Mouse (Mus musculus): ENCODE results near the gene Mrtfa. TPM values are rescaled to one million over a fixed set of nuclear protein-coding genes. Genes with fewer than 3 reads are reported as not detected.

Mrtfa gene
- polyA plus RNA-seq, 1 experiment from 2014 or later = 28.3 TPM

DNA sequence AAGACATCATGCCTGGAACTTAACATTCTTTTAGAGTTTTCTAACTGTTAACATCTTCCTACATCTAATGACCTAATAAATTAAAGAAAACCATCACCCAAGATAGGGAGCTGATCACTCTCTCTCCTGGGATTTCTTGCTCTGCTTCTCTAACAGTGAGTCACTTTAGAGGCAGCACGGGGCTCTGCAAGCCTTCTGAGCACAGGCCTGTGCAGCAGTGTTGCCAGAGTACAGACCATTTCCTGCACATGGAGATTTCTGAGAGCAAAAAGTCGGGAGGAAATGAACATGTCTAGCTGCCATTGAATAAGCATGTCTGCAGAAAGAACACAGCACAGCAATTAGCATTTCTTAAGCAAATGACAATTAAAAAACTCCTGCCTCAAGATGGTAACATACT is 116.8 kb downstream of the Mrtfa start:
- Histone ChIP-seq H3K9ac (replicated peaks; ENCODE audit: low read depth, low read length) (no peak overlapping the region), H3K9me3 (ENCODE audit: control insufficient read depth, low read length) (0 out of 2 replicates have a peak, but pooled peaks cover 2% of the 10 kb centered on the region), H3K27me3 (replicated peaks; ENCODE audit: control insufficient read depth, insufficient read depth, low read length) (no peaks in the 10 kb centered on the region), H3K4me1 (replicated peaks; ENCODE audit: control insufficient read depth, insufficient read depth, low read length) (no peaks in the 10 kb centered on the region), H3K4me3 (replicated peaks; ENCODE audit: low read length) (no peak overlapping the region), H3K27ac (ENCODE audit: low read length) (no peak overlapping the region), H3K36me3 (ENCODE audit: control insufficient read depth, insufficient read depth) (no peaks in the 10 kb centered on the region), H3K4me2 (ENCODE audit: low read length) (no peak overlapping the region)
- WGBS = 71% methylated on average over 2 of the region's 2 CpGs
- ATAC-seq = no peak

DNA sequence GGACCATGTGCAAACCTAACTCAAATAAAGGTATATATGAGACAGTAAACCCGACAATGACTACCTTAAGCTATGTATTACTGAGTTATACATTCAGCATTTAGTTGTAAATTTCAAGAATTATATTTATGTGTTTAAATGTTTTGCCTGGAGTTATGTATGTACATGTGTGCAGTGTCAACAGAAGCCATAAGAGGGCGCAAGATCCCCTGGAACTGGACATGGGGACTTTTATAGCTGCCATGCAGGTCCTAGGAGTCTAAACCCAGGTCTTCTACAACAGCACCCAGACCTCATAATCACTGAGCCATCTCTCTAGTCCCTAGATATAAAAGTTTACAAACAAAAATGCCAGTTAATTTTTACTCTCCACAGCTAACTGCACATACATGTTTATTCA is 117.8 kb downstream of the Mrtfa start:
- Histone ChIP-seq H3K4me2 (ENCODE audit: low read length) (no peak overlapping the region), H3K4me3 (replicated peaks; ENCODE audit: low read length) (no peak overlapping the region), H3K4me1 (replicated peaks; ENCODE audit: control insufficient read depth, insufficient read depth, low read length) (no peaks in the 10 kb centered on the region), H3K36me3 (ENCODE audit: control insufficient read depth, insufficient read depth) (no peaks in the 10 kb centered on the region), H3K9me3 (ENCODE audit: control insufficient read depth, low read length) (0 out of 2 replicates have a peak, but pooled peaks cover 2% of the 10 kb centered on the region), H3K9ac (replicated peaks; ENCODE audit: low read depth, low read length) (no peak overlapping the region), H3K27ac (ENCODE audit: low read length) (no peak overlapping the region), H3K27me3 (replicated peaks; ENCODE audit: control insufficient read depth, insufficient read depth, low read length) (no peaks in the 10 kb centered on the region)
- 73% methylated on average over 2 of the region's 2 CpGs for WGBS
- ATAC-seq = no peak

DNA sequence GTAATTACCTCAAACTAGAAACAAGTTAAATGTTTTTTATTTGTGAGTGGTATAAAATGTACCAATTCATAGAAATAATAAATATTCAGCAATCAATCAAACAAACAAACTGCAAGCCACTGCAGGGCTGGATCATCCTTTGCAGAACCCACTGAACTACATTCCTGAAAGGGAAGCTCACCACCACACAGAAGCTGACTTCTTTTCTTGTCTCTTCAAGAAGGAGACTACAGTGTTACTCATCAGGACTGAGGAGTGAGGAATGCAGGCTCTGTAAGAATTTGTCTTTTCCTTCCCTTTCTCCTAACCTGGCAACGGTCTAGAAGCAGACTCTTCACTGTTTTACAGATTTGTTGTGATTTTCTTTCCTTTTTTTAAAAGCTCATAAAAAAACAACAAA is 120.1 kb downstream of the Mrtfa start:
- no peaks in the 10 kb centered on the region for H3K27me3 ChIP-seq (replicated peaks; ENCODE audit: control insufficient read depth, insufficient read depth, low read length)
- no peak overlapping the region for H3K9ac ChIP-seq (replicated peaks; ENCODE audit: low read depth, low read length)
- no peak overlapping the region for H3K4me2 ChIP-seq (ENCODE audit: low read length)
- no peak overlapping the region for H3K4me3 ChIP-seq (replicated peaks; ENCODE audit: low read length)
- no peaks in the 10 kb centered on the region for H3K36me3 ChIP-seq (ENCODE audit: control insufficient read depth, insufficient read depth)
- H3K27ac ChIP-seq (ENCODE audit: low read length) = no peak overlapping the region
- H3K4me1 ChIP-seq (replicated peaks; ENCODE audit: control insufficient read depth, insufficient read depth, low read length) = no peaks in the 10 kb centered on the region
- ATAC-seq = no peak
- 0 out of 2 replicates have a peak, but pooled peaks cover 2% of the 10 kb centered on the region for H3K9me3 ChIP-seq (ENCODE audit: control insufficient read depth, low read length)
- 93% methylated on average over 1 of the region's 1 CpGs for WGBS

DNA sequence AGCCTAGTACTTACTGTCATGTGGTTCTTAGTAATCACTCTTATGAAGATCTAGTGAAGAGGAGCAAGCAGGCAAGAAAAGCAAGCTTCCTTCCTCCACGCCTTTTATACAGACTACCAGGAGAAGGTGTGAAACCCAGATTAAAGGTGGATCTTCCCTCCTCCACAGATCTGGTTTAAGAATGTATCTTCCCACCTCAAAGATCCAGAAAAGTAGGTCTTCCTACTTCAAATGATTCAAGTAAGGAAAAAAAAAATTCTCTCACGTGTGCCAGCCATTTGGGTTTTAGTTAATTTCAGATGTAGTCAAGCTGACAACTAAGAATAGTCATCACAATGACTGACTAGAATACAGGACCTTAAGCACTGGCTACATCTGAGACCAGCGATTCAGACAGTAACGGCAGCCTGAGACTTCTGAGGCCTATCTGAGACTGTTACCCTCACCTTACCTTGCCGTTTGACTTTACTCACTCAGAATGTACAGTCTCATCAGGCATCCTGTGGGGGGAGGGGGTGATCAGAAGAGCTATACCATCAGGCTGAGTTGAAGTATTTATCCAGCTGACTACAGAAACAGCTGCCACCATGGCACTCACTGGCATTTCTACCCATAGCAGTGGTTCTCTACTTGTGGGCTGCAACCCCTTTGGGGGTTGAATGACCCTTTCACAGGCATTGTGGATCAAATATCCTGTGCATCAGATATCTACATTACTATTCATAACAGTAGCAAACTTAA is 121.7 kb downstream of the Mrtfa start:
- no peaks in the 10 kb centered on the region for H3K27me3 ChIP-seq (replicated peaks; ENCODE audit: control insufficient read depth, insufficient read depth, low read length)
- no peaks in the 10 kb centered on the region for H3K4me1 ChIP-seq (replicated peaks; ENCODE audit: control insufficient read depth, insufficient read depth, low read length)
- no peak overlapping the region for H3K9ac ChIP-seq (replicated peaks; ENCODE audit: low read depth, low read length)
- no peak for ATAC-seq
- no peak overlapping the region for H3K4me3 ChIP-seq (replicated peaks; ENCODE audit: low read length)
- no peak overlapping the region for H3K27ac ChIP-seq (ENCODE audit: low read length)
- H3K4me2 ChIP-seq (ENCODE audit: low read length) = no peak overlapping the region
- no peaks in the 10 kb centered on the region for H3K36me3 ChIP-seq (ENCODE audit: control insufficient read depth, insufficient read depth)
- 96% methylated on average over 5 of the region's 5 CpGs for WGBS
- 0 out of 2 replicates have a peak, but pooled peaks cover 2% of the 10 kb centered on the region for H3K9me3 ChIP-seq (ENCODE audit: control insufficient read depth, low read length)

DNA sequence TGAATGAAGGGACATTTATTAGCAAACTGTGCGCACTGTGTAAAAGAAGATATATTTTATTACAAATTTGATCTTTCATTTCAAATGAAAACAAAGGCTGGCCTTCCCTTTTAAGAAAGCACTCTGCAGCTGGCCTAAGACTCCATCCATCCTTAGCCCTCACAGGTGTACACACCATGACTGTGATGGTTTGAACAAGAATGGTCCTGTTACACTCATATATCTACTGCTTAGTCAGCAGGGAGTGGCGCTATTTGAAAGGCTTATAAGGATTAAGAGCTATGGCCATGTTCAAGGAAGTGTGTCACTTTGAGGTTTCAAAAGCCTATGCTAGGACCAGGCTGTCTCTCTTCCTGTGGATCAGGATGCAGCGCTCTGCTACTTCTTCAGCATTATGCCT is 122.8 kb downstream of the Mrtfa start:
- ATAC-seq = no peak

DNA sequence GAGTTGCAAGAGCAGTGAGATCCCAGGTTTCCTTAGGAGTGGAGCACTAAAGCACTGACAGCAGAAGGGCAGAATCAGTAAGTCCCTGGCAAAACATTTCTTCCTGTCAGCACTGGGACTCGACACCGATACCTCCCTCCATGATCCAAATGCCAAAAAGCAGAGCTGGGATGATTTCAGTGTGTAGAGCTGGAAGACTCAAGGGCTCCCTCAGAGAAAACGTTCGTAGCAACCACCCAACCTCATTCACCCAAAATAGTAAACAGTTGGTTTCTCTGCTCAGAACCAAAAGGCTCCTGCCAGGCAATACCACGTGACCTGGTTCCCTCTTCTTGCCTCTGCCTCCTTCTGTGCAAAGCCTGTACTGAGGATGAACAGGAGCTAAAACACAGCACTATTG is 123.6 kb downstream of the Mrtfa start:
- WGBS = 72% methylated on average over 5 of the region's 5 CpGs
- H3K9me3 ChIP-seq (ENCODE audit: control insufficient read depth, low read length) = 0 out of 2 replicates have a peak, but pooled peaks cover 2% of the 10 kb centered on the region
- peaks cover 11% of the 10 kb centered on the region for H3K4me1 ChIP-seq (replicated peaks; ENCODE audit: control insufficient read depth, insufficient read depth, low read length)
- no peak overlapping the region for H3K27ac ChIP-seq (ENCODE audit: low read length)
- no peaks in the 10 kb centered on the region for H3K27me3 ChIP-seq (replicated peaks; ENCODE audit: control insufficient read depth, insufficient read depth, low read length)
- H3K4me2 ChIP-seq (ENCODE audit: low read length) = no peak overlapping the region
- H3K9ac ChIP-seq (replicated peaks; ENCODE audit: low read depth, low read length) = no peak overlapping the region
- H3K36me3 ChIP-seq (ENCODE audit: control insufficient read depth, insufficient read depth) = no peaks in the 10 kb centered on the region
- ATAC-seq = no peak
- no peak overlapping the region for H3K4me3 ChIP-seq (replicated peaks; ENCODE audit: low read length)

More for the DNA sequence above, 122.8 kb downstream of the Mrtfa start:
- H3K9me3 ChIP-seq (ENCODE audit: control insufficient read depth, low read length) = 0 out of 2 replicates have a peak, but pooled peaks cover 2% of the 10 kb centered on the region
- no peak overlapping the region for H3K27ac ChIP-seq (ENCODE audit: low read length)
- peaks cover 3% of the 10 kb centered on the region; the same call in 1 of the 2 replicates for H3K4me1 ChIP-seq (replicated peaks; ENCODE audit: control insufficient read depth, insufficient read depth, low read length)
- H3K4me2 ChIP-seq (ENCODE audit: low read length) = no peak overlapping the region
- 94% methylated on average over 3 of the region's 3 CpGs for WGBS
- H3K9ac ChIP-seq (replicated peaks; ENCODE audit: low read depth, low read length) = no peak overlapping the region
- H3K4me3 ChIP-seq (replicated peaks; ENCODE audit: low read length) = no peak overlapping the region
- H3K36me3 ChIP-seq (ENCODE audit: control insufficient read depth, insufficient read depth) = no peaks in the 10 kb centered on the region
- no peaks in the 10 kb centered on the region for H3K27me3 ChIP-seq (replicated peaks; ENCODE audit: control insufficient read depth, insufficient read depth, low read length)

DNA sequence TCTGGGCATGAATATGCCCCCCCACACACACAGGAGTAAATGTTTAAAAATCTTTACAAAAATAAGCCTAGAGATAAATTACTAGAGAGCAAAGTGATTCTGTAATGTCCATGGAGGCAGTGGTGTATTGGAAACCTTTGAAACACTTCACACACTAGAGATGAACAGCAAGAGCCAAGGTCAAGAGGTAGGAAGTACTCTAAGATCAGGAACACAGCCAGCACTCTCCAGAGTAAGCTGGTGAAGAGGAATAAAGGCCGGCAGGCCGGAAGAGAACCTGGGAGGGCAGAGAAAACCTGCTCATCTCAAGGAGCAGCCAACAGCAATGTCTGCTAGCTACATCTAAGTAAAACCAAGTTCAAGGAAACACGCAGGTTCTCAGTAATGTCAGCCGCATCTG is 125.9 kb downstream of the Mrtfa start:
- Histone ChIP-seq H3K9me3 (ENCODE audit: control insufficient read depth, low read length) (0 out of 2 replicates have a peak, but pooled peaks cover 2% of the 10 kb centered on the region), H3K27ac (ENCODE audit: low read length) (no peak overlapping the region), H3K27me3 (replicated peaks; ENCODE audit: control insufficient read depth, insufficient read depth, low read length) (no peaks in the 10 kb centered on the region), H3K4me3 (replicated peaks; ENCODE audit: low read length) (no peak overlapping the region), H3K36me3 (ENCODE audit: control insufficient read depth, insufficient read depth) (no peaks in the 10 kb centered on the region), H3K4me1 (replicated peaks; ENCODE audit: control insufficient read depth, insufficient read depth, low read length) (peaks cover 12% of the 10 kb centered on the region), H3K4me2 (ENCODE audit: low read length) (no peak overlapping the region), H3K9ac (replicated peaks; ENCODE audit: low read depth, low read length) (no peak overlapping the region)
- no peak for ATAC-seq
- WGBS = 87% methylated on average over 4 of the region's 4 CpGs

DNA sequence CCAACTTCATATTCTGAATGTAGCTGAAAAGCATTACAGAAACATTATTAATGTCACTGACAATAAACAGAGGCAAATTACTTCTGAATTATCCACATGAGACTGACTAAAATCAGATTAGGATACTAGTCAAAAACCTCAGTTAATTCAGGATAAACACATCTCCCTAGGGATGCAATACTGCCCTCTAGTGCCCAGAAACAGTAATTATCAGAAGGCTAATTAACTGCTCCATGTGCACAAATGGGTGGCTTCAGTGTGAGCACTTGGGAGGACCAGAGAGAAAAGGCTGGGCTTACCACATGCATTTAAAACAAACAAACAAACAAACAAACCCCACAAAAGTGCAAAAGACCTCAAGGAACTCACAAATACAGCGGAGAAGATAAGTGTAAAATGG is 126.4 kb downstream of the Mrtfa start:
- Histone ChIP-seq H3K36me3 (ENCODE audit: control insufficient read depth, insufficient read depth) (no peaks in the 10 kb centered on the region), H3K9ac (replicated peaks; ENCODE audit: low read depth, low read length) (no peak overlapping the region), H3K4me1 (replicated peaks; ENCODE audit: control insufficient read depth, insufficient read depth, low read length) (peaks cover 12% of the 10 kb centered on the region), H3K4me2 (ENCODE audit: low read length) (no peak overlapping the region), H3K27ac (ENCODE audit: low read length) (no peak overlapping the region), H3K27me3 (replicated peaks; ENCODE audit: control insufficient read depth, insufficient read depth, low read length) (no peaks in the 10 kb centered on the region), H3K4me3 (replicated peaks; ENCODE audit: low read length) (no peak overlapping the region), H3K9me3 (ENCODE audit: control insufficient read depth, low read length) (0 out of 2 replicates have a peak, but pooled peaks cover 2% of the 10 kb centered on the region)
- ATAC-seq = no peak
- WGBS = 45% methylated on average over 1 of the region's 1 CpGs

DNA sequence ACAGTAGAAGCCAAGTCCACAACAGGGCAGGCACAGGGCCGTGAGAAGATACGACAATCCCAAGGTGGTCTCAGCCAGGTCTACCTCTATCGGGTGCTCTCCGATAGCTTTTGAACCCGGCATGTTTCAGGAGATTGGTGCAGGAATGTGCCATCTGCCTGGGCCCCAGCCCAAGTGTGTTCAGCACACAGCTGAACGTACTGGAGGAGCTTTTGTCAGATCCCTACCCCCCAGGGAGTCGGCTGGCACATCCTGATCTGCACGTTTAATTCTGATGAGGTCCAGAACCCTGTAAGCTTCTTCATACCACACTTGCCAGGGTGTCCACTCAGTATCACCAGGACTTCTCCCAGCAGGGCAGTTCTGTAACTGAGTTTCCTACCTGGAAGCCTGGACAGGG is 127.9 kb downstream of the Mrtfa start:
- H3K4me1 ChIP-seq (replicated peaks; ENCODE audit: control insufficient read depth, insufficient read depth, low read length) = peaks cover 12% of the 10 kb centered on the region
- H3K4me2 ChIP-seq (ENCODE audit: low read length) = no peak overlapping the region
- no peak overlapping the region for H3K27ac ChIP-seq (ENCODE audit: low read length)
- no peaks in the 10 kb centered on the region for H3K27me3 ChIP-seq (replicated peaks; ENCODE audit: control insufficient read depth, insufficient read depth, low read length)
- no peak overlapping the region for H3K4me3 ChIP-seq (replicated peaks; ENCODE audit: low read length)
- H3K9me3 ChIP-seq (ENCODE audit: control insufficient read depth, low read length) = no peaks in the 10 kb centered on the region
- ATAC-seq = no peak
- no peak overlapping the region for H3K9ac ChIP-seq (replicated peaks; ENCODE audit: low read depth, low read length)
- 52% methylated on average over 8 of the region's 8 CpGs for WGBS
- H3K36me3 ChIP-seq (ENCODE audit: control insufficient read depth, insufficient read depth) = no peaks in the 10 kb centered on the region
